Mouse (Mus musculus) limb, embryonic 14.5 days (tissue): ENCODE data around the gene Ets1. TPM values are rescaled to one million over a fixed set of nuclear protein-coding genes. Genes with fewer than 3 reads are reported as not detected.

Experiments used
- ATAC-seq: fragments of 200-750 bp; cut with Nextera tagmentation; 2 replicates; pipeline ENCODE4 v1.8.0; 2017; ENCODE audit warnings: low read depth, moderate number of reproducible peaks, moderate TSS enrichment; ENCODE audit not compliant: low FRiP score
- DNase-seq: peaks from one replicate; pipeline ENCODE4 v3.0.0-alpha.2; 2015; ENCODE audit warnings: low spot score
- H3K27ac ChIP-seq: fragments of 300-500 bp; sonication (generic); replicated peaks from 2 replicates; pipeline ENCODE4 v1.5.1; 2014; ENCODE audit warnings: low read depth, mild to moderate bottlenecking, low read length, moderate library complexity, mixed read lengths
- H3K27me3 ChIP-seq: fragments of 300-500 bp; sonication (generic); 2 replicates; pipeline ENCODE4 v1.6.1; 2014; ENCODE audit warnings: low read length, mixed read lengths; ENCODE audit not compliant: control insufficient read depth, insufficient read depth
- H3K36me3 ChIP-seq: fragments of 300-500 bp; sonication (generic); 2 replicates; pipeline ENCODE4 v1.6.1; 2014; ENCODE audit warnings: mild to moderate bottlenecking, low read length, moderate library complexity, mixed read lengths; ENCODE audit not compliant: control insufficient read depth, insufficient read depth
- H3K4me1 ChIP-seq: fragments of 300-500 bp; sonication (generic); 2 replicates; pipeline ENCODE4 v1.6.1; 2014; ENCODE audit warnings: antibody characterized with exemption, low read length, mixed read lengths; ENCODE audit not compliant: control insufficient read depth, insufficient read depth
- H3K4me2 ChIP-seq: fragments of 300-500 bp; sonication (generic); replicated peaks from 2 replicates; pipeline ENCODE4 v1.6.1; 2014; ENCODE audit warnings: low read depth, mild to moderate bottlenecking, low read length, moderate library complexity; ENCODE audit not compliant: severe bottlenecking
- H3K4me3 ChIP-seq: fragments of 300-500 bp; sonication (generic); replicated peaks from 2 replicates; pipeline ENCODE4 v1.5.1; 2014; ENCODE audit warnings: low read length
- H3K9ac ChIP-seq: fragments of 300-500 bp; sonication (generic); 2 replicates; pipeline ENCODE4 v1.6.1; 2014; ENCODE audit warnings: mild to moderate bottlenecking, low read depth, low read length, moderate library complexity; ENCODE audit not compliant: severe bottlenecking
- H3K9me3 ChIP-seq: fragments of 300-500 bp; sonication (generic); 2 replicates; pipeline ENCODE4 v1.6.1; 2016; ENCODE audit warnings: low read length; ENCODE audit not compliant: control insufficient read depth
- POLR2A ChIP-seq: fragments of 200-500 bp; IDR thresholded peaks from 2 replicates; pipeline ENCODE4 v1.8.0; 2012; ENCODE audit warnings: inconsistent platforms, mild to moderate bottlenecking, moderate library complexity, borderline replicate concordance; ENCODE audit not compliant: insufficient read depth, insufficient read length; ENCODE audit errors: extremely low read depth
- WGBS: fragments of 180-500 bp; shearing (Covaris S2); extraction: QIAGEN DNeasy Blood & Tissue Kit; methylation state at CpG from one replicate; pipeline ENCODE4 v1.1.7; 2014; 5-methylcytosine and 5-hydroxymethylcytosine counted together
- polyA plus RNA-seq, 2 experiments: library from polyadenylated mRNA; depleted of rRNA in 1 of 2; stranded (reverse) in 1 of 2; unstranded in 1 of 2; fragments of >200 nt; fragmentation: Nextera tagmentation in 1 of 2; extraction: Ambion mirVana in 1 of 2; gene quantifications; 2 replicates each; pipeline versions ENCODE4 v1.2.1 to v1.2.3; 2012 to 2014

Ets1 gene
- polyA plus RNA-seq, 2 experiments = 21.3 to 34.3 TPM

DNA sequence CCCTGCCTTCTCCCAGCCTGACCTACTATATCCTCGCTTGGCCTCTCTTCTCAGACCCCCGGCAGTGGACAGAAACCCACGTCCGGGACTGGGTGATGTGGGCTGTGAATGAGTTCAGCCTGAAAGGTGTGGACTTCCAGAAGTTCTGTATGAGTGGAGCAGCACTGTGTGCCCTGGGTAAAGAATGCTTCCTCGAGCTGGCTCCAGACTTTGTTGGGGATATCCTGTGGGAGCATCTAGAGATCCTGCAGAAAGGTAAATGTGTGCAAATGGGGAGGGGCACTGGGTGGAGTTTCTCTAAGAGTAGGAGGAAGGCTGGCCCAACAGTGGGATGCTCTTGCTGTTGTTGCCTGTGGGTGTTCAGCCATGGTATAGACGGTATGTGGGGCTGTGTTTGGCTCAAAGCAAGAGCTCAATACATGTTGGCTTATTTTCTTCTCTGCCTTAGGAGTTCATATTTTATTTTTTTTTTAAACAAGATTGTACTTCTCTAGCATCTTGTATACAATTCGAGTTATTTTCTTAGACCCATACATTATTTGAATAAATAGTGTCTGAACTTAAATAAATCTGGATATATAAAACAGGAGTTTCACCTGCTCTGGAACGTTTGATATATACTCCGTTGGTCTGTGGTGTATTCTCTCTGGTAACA lies 94.1 kb downstream of the Ets1 start:
- ATAC-seq (no peak), DNase-seq (no peak)
- Histone ChIP-seq H3K27ac (no peak overlapping the region), H3K36me3 (peaks cover 38% of the 10 kb centered on the region), H3K9me3 (no peaks in the 10 kb centered on the region), H3K27me3 (no peaks in the 10 kb centered on the region), H3K9ac (no peak overlapping the region), H3K4me3 (no peak overlapping the region), H3K4me2 (no peak overlapping the region), H3K4me1 (no peaks in the 10 kb centered on the region)
- no peak for TF ChIP-seq POLR2A
- 83% methylated on average over 9 of the region's 9 CpGs for WGBS

DNA sequence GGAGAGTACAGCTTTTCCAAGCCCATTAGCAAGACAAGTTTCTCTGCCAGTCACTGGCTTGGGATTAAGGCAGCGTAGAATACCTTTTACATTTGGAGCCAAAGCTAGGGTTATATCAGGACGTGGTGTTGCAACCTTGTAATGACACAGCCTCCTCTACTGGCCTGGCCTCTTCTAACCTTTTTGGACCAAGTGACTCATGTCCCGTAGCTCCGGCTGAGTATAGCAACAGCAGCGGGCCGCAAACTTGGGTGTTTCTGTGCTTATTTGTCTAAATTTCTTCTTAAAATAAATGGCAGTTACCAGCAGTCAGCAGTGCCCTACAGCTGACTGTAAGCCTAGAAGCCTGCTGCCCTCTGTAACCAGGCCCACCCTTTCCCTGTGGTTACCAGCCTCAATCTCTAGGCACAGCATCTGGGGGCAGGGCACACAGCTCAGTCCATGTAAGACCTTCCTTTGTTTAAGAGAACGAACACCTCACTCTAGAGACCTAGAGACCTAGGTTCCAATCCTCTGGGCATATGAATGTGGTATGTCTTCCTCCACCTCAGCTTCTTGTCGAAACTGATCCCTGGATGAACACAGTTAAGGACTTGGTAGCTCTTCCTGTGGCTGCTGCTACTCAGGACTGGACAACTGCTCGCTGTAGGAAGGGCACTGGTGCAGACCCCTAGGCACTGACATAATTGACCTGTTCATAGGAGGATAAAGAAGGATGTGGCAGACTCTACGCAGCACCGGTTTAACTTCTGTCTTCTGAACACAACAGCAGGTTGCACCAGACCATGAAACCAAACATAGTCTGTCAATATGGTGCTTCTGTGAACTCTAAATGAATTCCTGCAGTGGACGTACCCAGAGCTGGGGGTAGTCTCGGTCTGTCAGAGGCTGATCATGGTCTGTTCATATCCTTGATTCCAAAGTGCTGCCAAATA lies 94.9 kb downstream of the Ets1 start:
- TF ChIP-seq POLR2A = no peak
- Histone ChIP-seq H3K36me3 (peaks cover 43% of the 10 kb centered on the region), H3K9ac (no peak overlapping the region), H3K9me3 (no peaks in the 10 kb centered on the region), H3K4me2 (no peak overlapping the region), H3K27ac (no peak overlapping the region), H3K27me3 (no peaks in the 10 kb centered on the region), H3K4me3 (no peak overlapping the region), H3K4me1 (no peaks in the 10 kb centered on the region)
- DNase-seq (no peak), ATAC-seq (no peak)
- 85% methylated on average over 13 of the region's 13 CpGs for WGBS

DNA sequence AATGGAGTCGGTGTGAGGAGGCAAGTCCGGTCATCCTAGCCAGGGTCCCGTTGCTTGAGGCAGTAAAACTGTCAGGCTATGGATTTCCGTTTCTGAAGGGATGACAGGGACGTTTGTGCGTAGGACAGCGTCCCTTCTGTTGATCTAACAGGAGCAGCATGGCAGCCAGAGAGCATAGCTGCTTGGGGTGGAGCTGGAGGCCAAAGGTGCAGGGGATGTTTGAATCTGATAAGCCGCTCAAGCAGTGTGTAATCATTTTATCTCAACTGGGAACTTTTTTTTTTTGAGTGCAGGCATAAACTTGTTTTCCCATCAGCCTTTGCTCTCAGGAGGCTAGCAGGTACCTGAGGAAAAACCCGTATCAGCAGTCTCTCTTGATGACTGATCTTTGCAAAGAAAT lies 95.8 kb downstream of the Ets1 start:
- Histone ChIP-seq H3K9ac (no peak overlapping the region), H3K27ac (no peak overlapping the region), H3K36me3 (peaks cover 45% of the 10 kb centered on the region), H3K4me3 (no peak overlapping the region), H3K9me3 (no peaks in the 10 kb centered on the region), H3K4me2 (no peak overlapping the region), H3K27me3 (no peaks in the 10 kb centered on the region), H3K4me1 (no peaks in the 10 kb centered on the region)
- WGBS = 51% methylated on average over 9 of the region's 9 CpGs
- ATAC-seq = no peak
- no peak for TF ChIP-seq POLR2A
- no peak for DNase-seq

DNA sequence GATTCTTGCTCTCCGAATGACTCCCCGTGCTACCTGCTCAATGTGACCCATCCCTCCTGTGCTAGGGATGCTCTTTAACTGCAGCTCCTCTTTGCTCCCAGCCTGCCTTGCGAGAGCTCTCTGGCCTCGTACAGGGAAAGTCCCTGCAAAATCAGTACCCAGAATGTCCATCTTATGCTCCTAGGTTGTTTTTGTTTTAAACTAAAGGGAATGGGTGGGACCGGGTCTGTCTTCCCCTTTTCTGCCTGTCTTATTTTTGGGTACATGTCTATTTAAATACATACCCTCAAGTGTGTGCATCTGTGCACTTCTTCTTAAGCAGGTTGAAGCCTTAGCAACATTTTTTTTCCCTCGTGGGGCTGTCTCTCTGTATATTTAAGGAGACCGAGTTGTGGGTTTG lies 99.0 kb downstream of the Ets1 start:
- no peak for ATAC-seq
- Histone ChIP-seq H3K4me2 (no peak overlapping the region), H3K27ac (no peak overlapping the region), H3K4me1 (no peaks in the 10 kb centered on the region), H3K9me3 (no peaks in the 10 kb centered on the region), H3K36me3 (peaks cover 59% of the 10 kb centered on the region), H3K4me3 (no peak overlapping the region), H3K9ac (no peak overlapping the region), H3K27me3 (no peaks in the 10 kb centered on the region)
- no peak for DNase-seq
- TF ChIP-seq POLR2A = no peak
- WGBS = 91% methylated on average over 7 of the region's 7 CpGs

DNA sequence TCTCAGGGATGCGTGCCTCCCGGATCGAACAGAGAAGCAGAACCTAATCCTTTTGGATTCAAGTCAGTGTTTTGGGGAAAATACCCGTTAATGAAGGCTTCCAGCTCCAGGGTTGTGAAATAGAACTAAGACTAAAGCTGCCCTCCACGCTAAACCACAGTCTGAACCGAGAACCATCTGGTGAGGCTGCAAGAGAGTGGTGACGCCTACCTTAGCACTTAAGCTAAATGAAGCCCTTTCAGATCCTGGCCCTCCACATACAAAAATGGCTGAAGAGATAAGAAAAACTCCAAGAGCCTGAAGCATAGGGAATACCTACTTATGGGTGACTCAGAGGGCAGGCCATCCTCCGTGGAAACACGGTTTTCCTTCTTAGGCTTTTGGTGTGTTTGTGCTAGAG lies 100.0 kb downstream of the Ets1 start:
- no peak for DNase-seq
- Histone ChIP-seq H3K36me3 (peaks cover 63% of the 10 kb centered on the region), H3K27me3 (no peaks in the 10 kb centered on the region), H3K9ac (no peak overlapping the region), H3K27ac (peak overlapping the region; percentile 33; the same call in 1 of the 2 replicates), H3K9me3 (no peaks in the 10 kb centered on the region), H3K4me3 (no peak overlapping the region), H3K4me2 (no peak overlapping the region), H3K4me1 (no peaks in the 10 kb centered on the region)
- 82% methylated on average over 9 of the region's 9 CpGs for WGBS
- no peak for ATAC-seq
- TF ChIP-seq POLR2A = no peak
